Mouse (Mus musculus): ENCODE measurements around the gene Ppp1r15a. TPM values are rescaled to one million over a fixed set of nuclear protein-coding genes. Genes with fewer than 3 reads are reported as not detected.
A peak's percentile ranks its signal among the peaks of the same experiment; 100 is the strongest.
"Not testable (repeated sequence)": the region's sequence is repeated elsewhere in the genome, so short reads cannot be mapped to it uniquely, and the experiment has no call there.

Gene Ppp1r15a
- polyA plus RNA-seq, 1 experiment from 2014 or later, result 18.4 TPM

DNA sequence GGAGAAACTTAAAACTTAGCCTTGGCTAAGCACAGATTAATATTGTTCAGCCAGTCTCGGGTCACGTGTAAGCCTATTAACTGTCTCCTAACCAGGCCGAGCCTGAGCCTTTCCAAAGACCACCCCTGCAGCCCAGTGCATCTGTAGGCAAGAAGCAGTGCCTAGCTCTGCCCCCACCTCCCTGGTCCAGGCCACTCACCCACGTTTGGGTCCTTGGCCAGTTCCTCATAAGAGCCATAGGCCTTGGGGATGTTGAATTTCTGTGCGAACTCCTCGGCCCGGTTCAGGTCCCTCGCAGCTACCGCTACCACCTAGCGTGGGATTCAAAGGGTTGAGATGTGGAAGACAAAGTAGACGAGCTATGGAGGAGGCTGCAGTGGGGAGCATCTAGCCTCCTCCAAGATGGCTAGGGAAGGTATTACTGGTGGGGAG is 38.2 kb downstream of the Ppp1r15a start:
- Histone ChIP-seq H3K9ac (replicated peaks) (peak overlapping the region; percentile 24; the same call in 1 of the 2 replicates), H3K4me1 (peaks cover 37% of the 10 kb centered on the region), H3K27me3 (replicated peaks) (no peaks in the 10 kb centered on the region), H3K4me2 (peak overlapping the region; percentile 62), H3K4me3 (replicated peaks) (peak overlapping the region; percentile 40), H3K27ac (replicated peaks) (peak overlapping the region; percentile 83), H3K9me3 (replicated peaks) (no peaks in the 10 kb centered on the region), H3K36me3 (peaks cover 6% of the 10 kb centered on the region)
- WGBS, result 27% methylated on average over 11 of the region's 11 CpGs
- ATAC-seq (ENCODE audit: low FRiP score), result peak; percentile 68

DNA sequence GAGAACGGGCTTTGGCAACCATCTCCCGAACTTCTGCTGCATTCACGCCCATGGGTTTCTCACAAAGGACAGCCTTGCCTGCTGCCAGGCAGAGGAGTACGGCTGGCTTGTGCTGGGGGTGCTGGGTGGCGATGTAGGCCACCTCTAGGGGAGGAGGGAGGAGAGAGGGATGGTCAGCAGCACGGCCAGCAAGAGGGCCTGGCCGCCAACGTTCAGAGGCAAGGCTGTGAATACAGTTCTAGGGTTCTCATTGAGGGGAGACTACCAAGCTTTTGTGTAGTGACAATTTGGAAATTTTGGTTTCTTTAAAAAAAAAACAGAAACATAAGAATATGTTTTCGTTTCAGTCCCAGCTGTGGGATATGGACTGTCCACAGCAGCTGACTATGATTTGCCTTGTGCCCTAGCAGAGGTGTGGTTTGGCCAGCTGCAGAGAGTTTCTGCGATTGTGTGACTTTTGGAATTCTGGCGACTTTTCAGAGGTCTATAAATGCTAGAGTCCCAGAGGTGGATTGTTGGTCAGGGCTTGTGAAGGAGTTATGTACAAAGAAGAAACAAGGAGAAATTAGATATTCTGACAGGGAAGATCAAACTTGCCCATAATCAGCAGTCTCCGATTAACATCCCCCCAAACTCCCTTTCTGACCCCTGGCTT is 39.2 kb downstream of the Ppp1r15a start, which contains the start of gene Gm45808:
Gene Gm45808, minus strand, starts transcription at position 51 of the 655 bp plus-strand sequence.
- Histone ChIP-seq H3K27ac (replicated peaks) (peak within 1 kb of the TSS; percentile 83; the same call in 1 of the 2 replicates), H3K4me1 (peaks cover 37% of the 10 kb centered on the region), H3K9me3 (replicated peaks) (no peaks in the 10 kb centered on the region), H3K4me3 (replicated peaks) (no peak within 1 kb of the TSS), H3K27me3 (replicated peaks) (no peaks in the 10 kb centered on the region), H3K36me3 (0 out of 2 replicates have a peak, but pooled peaks cover 2% of the 10 kb centered on the region), H3K9ac (replicated peaks) (no peak within 1 kb of the TSS), H3K4me2 (no peak within 1 kb of the TSS)
- no peak for ATAC-seq (ENCODE audit: low FRiP score)
- WGBS, result 83% methylated on average over 12 of the region's 12 CpGs

GRCm38 (mm10) chr7:45486158-45486557 is 39.9 kb downstream of the Ppp1r15a start:
- H3K4me1 ChIP-seq, result peaks cover 33% of the 10 kb centered on the region
- H3K27me3 ChIP-seq (replicated peaks), result no peaks in the 10 kb centered on the region
- ATAC-seq (ENCODE audit: low FRiP score), result no peak
- H3K36me3 ChIP-seq, result no peaks in the 10 kb centered on the region
- H3K27ac ChIP-seq (replicated peaks), result no peak overlapping the region
- no peak overlapping the region for H3K4me2 ChIP-seq
- H3K4me3 ChIP-seq (replicated peaks), result no peak overlapping the region
- no peak overlapping the region for H3K9ac ChIP-seq (replicated peaks)
- H3K9me3 ChIP-seq (replicated peaks), result no peaks in the 10 kb centered on the region
- 84% methylated on average over 7 of the region's 7 CpGs for WGBS

GRCm38 (mm10) chr7:45484985-45485384 is 41.1 kb downstream of the Ppp1r15a start:
- H3K4me2 ChIP-seq; H3K9me3 ChIP-seq (replicated peaks); H3K27ac ChIP-seq (replicated peaks); H3K27me3 ChIP-seq (replicated peaks); H3K4me3 ChIP-seq (replicated peaks); H3K36me3 ChIP-seq; H3K9ac ChIP-seq (replicated peaks); ATAC-seq (ENCODE audit: low FRiP score): not testable (repeated sequence)
- H3K4me1 ChIP-seq, result peaks cover 22% of the 10 kb centered on the region
- 97% methylated on average over 5 of the region's 5 CpGs for WGBS

GRCm38 (mm10) chr7:45482166-45482565 is 43.9 kb downstream of the Ppp1r15a start:
- no peak overlapping the region for H3K4me3 ChIP-seq (replicated peaks)
- no peaks in the 10 kb centered on the region for H3K36me3 ChIP-seq
- H3K27ac ChIP-seq (replicated peaks), result no peak overlapping the region
- H3K4me2 ChIP-seq, result no peak overlapping the region
- H3K9ac ChIP-seq (replicated peaks), result no peak overlapping the region
- no peaks in the 10 kb centered on the region for H3K9me3 ChIP-seq (replicated peaks)
- H3K4me1 ChIP-seq, result 0 out of 2 replicates have a peak, but pooled peaks cover 1% of the 10 kb centered on the region
- WGBS, result 91% methylated on average over 1 of the region's 1 CpGs
- no peak for ATAC-seq (ENCODE audit: low FRiP score)
- no peaks in the 10 kb centered on the region for H3K27me3 ChIP-seq (replicated peaks)

GRCm38 (mm10) chr7:45481374-45481927 is 44.6 kb downstream of the Ppp1r15a start, which contains the start of gene Tulp2:
Gene Tulp2, plus strand, starts transcription at chr7:45481877.
- Histone ChIP-seq H3K4me2 (no peak within 1 kb of the TSS), H3K9ac (replicated peaks) (no peak within 1 kb of the TSS), H3K27me3 (replicated peaks) (no peaks in the 10 kb centered on the region), H3K36me3 (no peaks in the 10 kb centered on the region), H3K9me3 (replicated peaks) (no peaks in the 10 kb centered on the region), H3K4me1 (0 out of 2 replicates have a peak, but pooled peaks cover 2% of the 10 kb centered on the region), H3K4me3 (replicated peaks) (no peak within 1 kb of the TSS), H3K27ac (replicated peaks) (no peak within 1 kb of the TSS)
- ATAC-seq (ENCODE audit: low FRiP score), result peak; percentile 73
- WGBS, result 55% methylated on average over 15 of the region's 15 CpGs

GRCm38 (mm10) chr7:45480310-45480709 is 45.8 kb downstream of the Ppp1r15a start:
- ATAC-seq (ENCODE audit: low FRiP score); H3K27ac ChIP-seq (replicated peaks); H3K4me2 ChIP-seq; H3K9ac ChIP-seq (replicated peaks); H3K27me3 ChIP-seq (replicated peaks); H3K36me3 ChIP-seq; H3K4me3 ChIP-seq (replicated peaks); H3K9me3 ChIP-seq (replicated peaks); H3K4me1 ChIP-seq: not testable (repeated sequence)
- 68% methylated on average over 4 of the region's 4 CpGs for WGBS

GRCm38 (mm10) chr7:45478774-45479173 is 47.3 kb downstream of the Ppp1r15a start:
- no peaks in the 10 kb centered on the region for H3K9me3 ChIP-seq (replicated peaks)
- H3K4me2 ChIP-seq, result no peak overlapping the region
- no peaks in the 10 kb centered on the region for H3K36me3 ChIP-seq
- no peaks in the 10 kb centered on the region for H3K27me3 ChIP-seq (replicated peaks)
- 0 out of 2 replicates have a peak, but pooled peaks cover 2% of the 10 kb centered on the region for H3K4me1 ChIP-seq
- ATAC-seq (ENCODE audit: low FRiP score), result no peak
- no peak overlapping the region for H3K27ac ChIP-seq (replicated peaks)
- WGBS, result 93% methylated on average over 7 of the region's 7 CpGs
- H3K4me3 ChIP-seq (replicated peaks), result no peak overlapping the region
- no peak overlapping the region for H3K9ac ChIP-seq (replicated peaks)

DNA sequence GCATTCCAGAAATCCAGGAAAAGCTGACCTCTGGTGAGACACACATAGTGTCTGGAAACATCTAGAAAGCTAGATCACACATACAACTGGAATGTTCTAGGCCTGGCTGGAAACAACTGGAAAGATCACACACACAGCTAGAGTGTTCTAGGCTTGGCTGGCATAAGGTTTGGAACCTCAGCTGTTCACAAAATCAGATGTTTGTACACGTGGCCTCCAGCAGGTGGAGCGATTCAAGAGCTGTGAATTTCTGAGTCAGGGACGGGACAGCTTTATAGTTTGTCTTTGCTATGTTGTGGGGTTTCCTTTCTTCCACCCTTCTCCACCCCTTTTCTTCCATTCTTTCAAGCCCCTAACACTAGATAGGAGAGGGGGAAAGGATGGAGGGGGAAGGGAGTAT is 49.1 kb downstream of the Ppp1r15a start:
- Histone ChIP-seq H3K4me3 (replicated peaks) (no peak overlapping the region), H3K36me3 (no peaks in the 10 kb centered on the region), H3K4me2 (no peak overlapping the region), H3K9ac (replicated peaks) (no peak overlapping the region), H3K4me1 (0 out of 2 replicates have a peak, but pooled peaks cover 2% of the 10 kb centered on the region), H3K9me3 (replicated peaks) (no peaks in the 10 kb centered on the region), H3K27me3 (replicated peaks) (no peaks in the 10 kb centered on the region), H3K27ac (replicated peaks) (no peak overlapping the region)
- ATAC-seq (ENCODE audit: low FRiP score), result no peak
- 9% methylated on average over 3 of the region's 3 CpGs for WGBS

GRCm38 (mm10) chr7:45476453-45476852 is 49.6 kb downstream of the Ppp1r15a start:
- H3K9me3 ChIP-seq (replicated peaks), result no peaks in the 10 kb centered on the region
- no peak overlapping the region for H3K27ac ChIP-seq (replicated peaks)
- H3K9ac ChIP-seq (replicated peaks), result no peak overlapping the region
- no peak overlapping the region for H3K4me2 ChIP-seq
- no peak for ATAC-seq (ENCODE audit: low FRiP score)
- 0 out of 2 replicates have a peak, but pooled peaks cover 2% of the 10 kb centered on the region for H3K4me1 ChIP-seq
- no peaks in the 10 kb centered on the region for H3K27me3 ChIP-seq (replicated peaks)
- 50% methylated on average over 1 of the region's 1 CpGs for WGBS
- H3K36me3 ChIP-seq, result no peaks in the 10 kb centered on the region
- H3K4me3 ChIP-seq (replicated peaks), result no peak overlapping the region

DNA sequence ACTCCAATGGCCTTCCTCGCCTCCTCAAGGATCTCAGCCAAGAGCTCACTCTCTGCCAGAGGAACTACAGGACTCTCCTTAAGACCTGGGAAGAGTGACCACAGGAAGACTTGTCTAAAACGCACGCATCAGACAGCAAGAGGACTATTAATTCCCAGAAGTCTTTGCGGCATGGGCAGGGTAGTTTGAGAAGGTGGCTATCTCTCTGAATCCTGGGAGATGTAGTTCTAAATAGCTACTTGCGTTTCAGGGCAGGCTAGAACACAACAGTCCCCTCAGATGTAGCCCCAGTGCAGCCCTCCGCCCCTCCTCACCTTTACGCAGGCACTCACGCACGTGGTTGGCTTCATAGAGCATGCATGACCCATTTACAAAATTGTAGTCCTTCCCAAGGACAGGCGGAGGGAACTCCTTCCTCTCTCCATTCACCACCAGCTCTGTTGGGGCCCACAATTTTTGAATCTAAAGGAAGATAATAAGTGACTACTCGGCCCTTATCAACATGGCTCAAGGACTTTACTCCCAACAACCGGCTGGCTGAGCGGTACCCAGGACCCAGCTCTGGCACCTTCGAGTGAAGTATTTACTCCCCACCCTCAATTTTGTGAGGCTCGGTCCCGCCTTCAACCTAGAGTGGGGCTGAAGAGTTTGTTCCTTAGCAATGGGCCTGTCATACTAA is 50.6 kb downstream of the Ppp1r15a start:
- Histone ChIP-seq H3K4me3 (replicated peaks) (peak overlapping the region; percentile 9), H3K27me3 (replicated peaks) (no peaks in the 10 kb centered on the region), H3K27ac (replicated peaks) (no peak overlapping the region), H3K4me2 (peak overlapping the region; percentile 30), H3K9me3 (replicated peaks) (no peaks in the 10 kb centered on the region), H3K9ac (replicated peaks) (no peak overlapping the region), H3K36me3 (no peaks in the 10 kb centered on the region), H3K4me1 (0 out of 2 replicates have a peak, but pooled peaks cover 2% of the 10 kb centered on the region)
- no peak for ATAC-seq (ENCODE audit: low FRiP score)
- WGBS, result 75% methylated on average over 16 of the region's 16 CpGs

All from neural tube, embryonic 15.5 days (tissue).